Mouse (Mus musculus) embryonic facial prominence, embryonic 15.5 days (tissue): ENCODE results near the gene Tmem179. TPM values are rescaled to one million over a fixed set of nuclear protein-coding genes. Genes with fewer than 3 reads are reported as not detected.

Experiments
- ATAC-seq: fragments of 200-750 bp; cut with Nextera tagmentation; 2 replicates; pipeline ENCODE4 v1.8.0; 2017; ENCODE audit warnings: low read depth, moderate TSS enrichment; ENCODE audit not compliant: insufficient number of reproducible peaks, low FRiP score, low TSS enrichment
- H3K27ac ChIP-seq: fragments of 300-500 bp; sonication (generic); replicated peaks from 2 replicates; pipeline ENCODE4 v1.5.1; 2015; ENCODE audit warnings: mild to moderate bottlenecking, inconsistent platforms
- H3K27me3 ChIP-seq: fragments of 300-500 bp; sonication (generic); 2 replicates; pipeline ENCODE4 v1.6.1; 2015; ENCODE audit warnings: inconsistent platforms
- H3K36me3 ChIP-seq: fragments of 300-500 bp; sonication (generic); 2 replicates; pipeline ENCODE4 v1.6.1; 2015; ENCODE audit warnings: mild to moderate bottlenecking, inconsistent platforms
- H3K4me1 ChIP-seq: fragments of 300-500 bp; sonication (generic); 2 replicates; pipeline ENCODE4 v1.6.1; 2015; ENCODE audit warnings: inconsistent platforms
- H3K4me2 ChIP-seq: fragments of 300-500 bp; sonication (generic); replicated peaks from 2 replicates; pipeline ENCODE4 v1.6.1; 2015; ENCODE audit warnings: mild to moderate bottlenecking, inconsistent platforms
- H3K4me3 ChIP-seq: fragments of 300-500 bp; sonication (generic); replicated peaks from 2 replicates; pipeline ENCODE4 v1.5.1; 2015; ENCODE audit warnings: mild to moderate bottlenecking, inconsistent platforms
- H3K9ac ChIP-seq: fragments of 300-500 bp; sonication (generic); 2 replicates; pipeline ENCODE4 v1.6.1; 2015; ENCODE audit warnings: inconsistent platforms
- H3K9me3 ChIP-seq: fragments of 300-500 bp; sonication (generic); replicated peaks from 2 replicates; pipeline ENCODE4 v1.6.1; 2016; ENCODE audit warnings: inconsistent platforms
- WGBS: fragments of 180-500 bp; shearing (Covaris S2); methylation state at CpG from one replicate; pipeline ENCODE4 v1.1.7; 2015; 5-methylcytosine and 5-hydroxymethylcytosine counted together
- polyA plus RNA-seq: library from polyadenylated mRNA; unstranded; fragments of >200 nt; fragmentation: Nextera tagmentation; extraction: Ambion mirVana; gene quantifications from 2 replicates; pipeline ENCODE4 v1.2.1, GENCODE M21; 2015

The Tmem179 gene
- polyA plus RNA-seq, 1 experiment from 2014 or later, result 0.45 TPM

DNA sequence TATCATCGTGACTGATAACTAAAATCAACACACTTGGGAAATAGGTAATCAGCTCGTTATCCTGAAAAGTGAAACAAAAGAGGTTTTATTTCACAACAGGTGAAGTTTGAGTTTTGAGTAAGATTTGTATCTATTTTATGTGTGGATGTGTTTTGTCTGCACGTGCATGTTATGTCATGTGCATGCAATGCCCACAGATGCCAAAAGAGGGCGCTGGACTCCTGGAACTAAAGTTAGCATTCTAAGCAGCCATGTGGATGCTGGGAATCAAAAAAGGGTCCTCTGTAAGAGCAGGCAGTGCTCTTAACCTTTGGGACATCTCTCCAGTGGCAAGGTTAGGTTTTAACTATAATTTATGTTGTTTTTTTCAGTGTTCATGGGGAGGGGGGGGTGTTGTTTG is 53.3 kb downstream of the Tmem179 start:
- Histone ChIP-seq H3K36me3 (no peaks in the 10 kb centered on the region), H3K4me1 (peaks cover 5% of the 10 kb centered on the region), H3K9ac (no peak overlapping the region), H3K4me3 (no peak overlapping the region), H3K9me3 (no peaks in the 10 kb centered on the region), H3K27me3 (peaks cover 14% of the 10 kb centered on the region), H3K4me2 (no peak overlapping the region), H3K27ac (no peak overlapping the region)
- ATAC-seq, result no peak
- WGBS, result 83% methylated on average over 4 of the region's 4 CpGs

DNA sequence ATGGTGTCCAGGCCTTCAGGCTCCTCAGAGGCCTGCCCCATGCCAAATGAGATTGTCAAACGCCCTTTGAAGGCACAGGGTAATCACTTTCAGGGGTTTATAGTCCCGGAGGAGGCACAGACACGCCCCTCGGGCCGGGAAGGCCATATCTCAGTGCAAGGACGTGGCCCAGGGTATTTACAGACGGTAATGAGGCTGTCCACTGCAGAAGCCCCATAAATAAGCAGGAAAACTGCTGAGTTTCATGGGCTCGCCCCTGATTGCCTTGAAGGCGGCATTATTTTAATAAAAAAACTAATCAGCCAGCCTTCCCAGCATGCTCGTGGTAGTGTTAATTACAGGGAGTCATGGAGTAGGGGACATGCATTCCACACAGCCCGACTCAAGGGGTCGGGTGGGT is 54.1 kb downstream of the Tmem179 start:
- Histone ChIP-seq H3K4me1 (peaks cover 12% of the 10 kb centered on the region), H3K4me2 (no peak overlapping the region), H3K9ac (no peak overlapping the region), H3K27ac (no peak overlapping the region), H3K36me3 (no peaks in the 10 kb centered on the region), H3K4me3 (no peak overlapping the region), H3K27me3 (peaks cover 13% of the 10 kb centered on the region), H3K9me3 (no peaks in the 10 kb centered on the region)
- WGBS, result 67% methylated on average over 12 of the region's 12 CpGs
- ATAC-seq, result no peak

DNA sequence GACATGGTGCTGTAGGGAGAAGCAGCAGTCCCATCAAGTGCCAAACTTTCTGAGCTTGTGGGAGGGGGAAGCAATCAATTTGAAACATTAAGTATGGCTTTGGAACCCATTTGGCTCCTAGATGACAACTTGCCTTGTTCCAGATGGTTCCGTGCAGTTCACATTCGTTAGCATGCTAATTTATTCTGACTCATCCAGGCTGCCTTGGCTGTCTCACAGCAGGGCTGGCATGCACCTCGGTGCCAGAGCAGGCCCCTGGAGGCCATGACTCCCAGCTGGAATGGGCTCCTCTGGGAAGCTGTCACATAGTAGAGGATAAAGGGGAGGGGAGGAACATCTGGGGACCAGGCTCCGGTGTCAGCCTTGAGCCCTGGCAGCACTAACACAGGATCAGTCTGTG is 58.7 kb downstream of the Tmem179 start:
- Histone ChIP-seq H3K27ac (no peak overlapping the region), H3K9ac (no peak overlapping the region), H3K27me3 (peaks cover 12% of the 10 kb centered on the region), H3K4me3 (no peak overlapping the region), H3K4me2 (no peak overlapping the region), H3K9me3 (no peaks in the 10 kb centered on the region), H3K4me1 (peaks cover 30% of the 10 kb centered on the region), H3K36me3 (no peaks in the 10 kb centered on the region)
- WGBS, result 19% methylated on average over 4 of the region's 4 CpGs
- peak; percentile 75 for ATAC-seq

DNA sequence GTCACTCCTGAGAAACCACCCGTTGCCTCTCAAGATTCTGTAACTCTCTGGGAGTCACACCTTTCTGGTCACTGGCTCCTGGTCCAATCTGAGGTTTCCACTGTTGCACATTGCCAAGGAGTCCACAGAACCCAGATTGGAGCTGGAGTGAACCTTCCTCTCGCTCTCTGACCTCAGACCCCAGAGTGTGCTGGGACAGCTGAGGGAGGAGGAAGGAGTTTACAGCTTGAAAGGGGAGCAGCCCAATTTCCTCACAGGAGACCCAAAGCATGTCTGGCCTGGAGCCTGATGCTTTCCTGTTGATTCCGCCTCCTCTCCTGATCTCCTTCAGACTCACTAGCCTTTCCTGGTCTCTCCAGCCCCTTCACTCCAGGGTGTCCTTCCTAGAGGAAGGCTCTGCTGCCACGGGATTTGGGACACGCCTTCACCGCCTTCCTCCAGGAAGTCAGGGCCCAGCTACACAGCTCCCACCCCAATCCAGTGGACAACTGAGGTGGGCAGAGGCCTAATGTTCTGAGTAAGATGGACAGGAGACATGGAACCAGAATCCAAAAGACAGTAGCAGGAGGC is 60.3 kb downstream of the Tmem179 start:
- no peak overlapping the region for H3K9ac ChIP-seq
- peaks cover 30% of the 10 kb centered on the region for H3K4me1 ChIP-seq
- no peak overlapping the region for H3K4me2 ChIP-seq
- H3K9me3 ChIP-seq, result no peaks in the 10 kb centered on the region
- 74% methylated on average over 6 of the region's 6 CpGs for WGBS
- no peak overlapping the region for H3K4me3 ChIP-seq
- no peaks in the 10 kb centered on the region for H3K36me3 ChIP-seq
- ATAC-seq, result no peak
- peak overlapping the region; percentile 39; the same call in 1 of the 2 replicates for H3K27ac ChIP-seq
- peaks cover 12% of the 10 kb centered on the region for H3K27me3 ChIP-seq

DNA sequence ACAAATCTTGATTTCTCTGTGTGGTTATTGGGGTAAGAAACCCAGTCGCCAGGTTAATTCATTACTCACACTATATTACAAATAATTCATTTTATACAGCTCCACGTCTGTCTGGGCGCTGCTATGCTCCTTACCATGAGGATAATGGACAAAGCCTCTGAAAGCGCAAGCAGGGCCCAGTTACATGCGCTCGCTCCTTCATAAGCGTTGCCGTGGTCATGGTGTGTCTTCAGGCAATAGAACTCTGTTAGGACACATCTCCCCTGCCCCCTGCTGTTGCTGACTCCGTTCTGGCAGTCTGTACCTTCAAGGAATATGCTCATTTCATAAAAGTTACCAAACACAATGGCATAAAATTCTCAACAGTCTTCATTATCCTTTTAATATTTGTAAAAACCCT is 64.7 kb downstream of the Tmem179 start:
- peaks cover 38% of the 10 kb centered on the region for H3K4me1 ChIP-seq
- H3K27me3 ChIP-seq, result 0 out of 2 replicates have a peak, but pooled peaks cover 5% of the 10 kb centered on the region
- H3K36me3 ChIP-seq, result no peaks in the 10 kb centered on the region
- H3K9ac ChIP-seq, result no peak overlapping the region
- no peak overlapping the region for H3K27ac ChIP-seq
- 74% methylated on average over 9 of the region's 9 CpGs for WGBS
- H3K4me3 ChIP-seq, result no peak overlapping the region
- no peaks in the 10 kb centered on the region for H3K9me3 ChIP-seq
- no peak for ATAC-seq
- H3K4me2 ChIP-seq, result no peak overlapping the region

DNA sequence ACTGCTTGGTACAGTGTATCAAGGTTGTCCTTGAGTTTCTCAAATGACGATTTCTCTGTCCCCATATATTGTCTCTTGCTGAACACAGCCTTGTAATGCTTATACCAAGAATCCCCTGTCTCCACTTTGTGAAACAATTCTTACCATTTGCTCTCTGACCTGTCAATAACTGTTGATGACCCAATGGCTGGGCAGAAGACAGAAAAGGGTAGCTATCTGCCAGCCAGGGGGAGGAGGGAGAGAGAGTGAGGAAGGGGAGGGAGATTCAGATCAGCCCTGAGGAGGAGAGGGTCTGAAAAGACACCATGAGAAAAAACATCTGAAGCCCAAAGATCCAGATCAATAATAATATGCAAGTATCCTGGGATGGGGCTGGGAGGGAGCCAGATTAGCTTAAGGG is 65.2 kb downstream of the Tmem179 start:
- no peaks in the 10 kb centered on the region for H3K36me3 ChIP-seq
- WGBS, result 83% methylated on average over 1 of the region's 1 CpGs
- peaks cover 38% of the 10 kb centered on the region for H3K4me1 ChIP-seq
- H3K4me3 ChIP-seq, result no peak overlapping the region
- H3K9me3 ChIP-seq, result no peaks in the 10 kb centered on the region
- H3K4me2 ChIP-seq, result no peak overlapping the region
- no peak overlapping the region for H3K27ac ChIP-seq
- no peak overlapping the region for H3K9ac ChIP-seq
- 0 out of 2 replicates have a peak, but pooled peaks cover 3% of the 10 kb centered on the region for H3K27me3 ChIP-seq
- no peak for ATAC-seq

DNA sequence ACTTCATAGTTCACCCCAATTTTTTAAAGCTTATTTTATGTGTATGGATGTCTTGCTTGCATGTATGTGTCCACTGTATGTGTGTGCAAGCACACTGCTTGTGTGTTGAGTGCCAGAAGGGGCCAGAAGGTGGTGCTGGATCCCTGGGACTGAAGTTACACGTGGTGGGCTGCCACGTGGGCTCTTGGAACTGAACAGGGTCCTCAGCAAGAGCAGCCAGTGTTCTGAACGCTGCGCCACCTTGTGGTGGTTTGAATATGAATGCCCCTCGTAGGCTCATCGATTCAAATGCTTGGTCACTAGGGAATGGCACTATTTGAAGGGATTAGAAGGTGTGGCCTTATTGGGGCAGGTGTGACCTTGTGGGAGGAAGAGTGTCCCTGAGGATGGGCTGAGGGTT is 65.7 kb downstream of the Tmem179 start:
- no peak for ATAC-seq

More for the DNA sequence above, 65.7 kb downstream of the Tmem179 start:
- H3K36me3 ChIP-seq, result no peaks in the 10 kb centered on the region
- 23% methylated on average over 6 of the region's 6 CpGs for WGBS
- no peak overlapping the region for H3K27ac ChIP-seq
- no peak overlapping the region for H3K4me3 ChIP-seq
- H3K9me3 ChIP-seq, result no peaks in the 10 kb centered on the region
- no peak overlapping the region for H3K4me2 ChIP-seq
- 0 out of 2 replicates have a peak, but pooled peaks cover 2% of the 10 kb centered on the region for H3K27me3 ChIP-seq
- H3K4me1 ChIP-seq, result peaks cover 38% of the 10 kb centered on the region
- no peak overlapping the region for H3K9ac ChIP-seq

Other genes with a start within 250 kb of the Tmem179 start
- gene A530016L24Rik, start 27.3 kb downstream of the Tmem179 start, polyA plus RNA-seq, result 0.48 and 0.49 TPM in 2 replicates
- gene Inf2, start 72.0 kb upstream of the Tmem179 start, polyA plus RNA-seq, result 5.8 and 6.7 TPM in 2 replicates
- gene Adssl1, start 103.3 kb upstream of the Tmem179 start, polyA plus RNA-seq, result 12.4 and 17.5 TPM in 2 replicates
- 196 and 219 TPM in 2 replicates for gene Siva1, start 127.9 kb upstream of the Tmem179 start, polyA plus RNA-seq
- gene Akt1, start 158.1 kb upstream of the Tmem179 start, polyA plus RNA-seq, result 84.9 and 112 TPM in 2 replicates
- gene Zbtb42, start 162.1 kb upstream of the Tmem179 start, polyA plus RNA-seq, result 4.8 and 5.6 TPM in 2 replicates
- gene Cep170b, start 203.7 kb upstream of the Tmem179 start, polyA plus RNA-seq, result 25.0 and 28.4 TPM in 2 replicates
- gene Pld4, start 243.9 kb upstream of the Tmem179 start, polyA plus RNA-seq, result 13.4 and 15.3 TPM in 2 replicates